Mouse (Mus musculus) lung, embryonic 15.5 days (tissue): ENCODE measurements at regions not wholly inside any gene's neighbourhood (a gene's known extent, or its start where the extent isn't known, plus 50 kb on each side); places are given as distances from the start of the nearest gene placed in this dataset.

Source experiments
- ATAC-seq: fragments of 200-750 bp; cut with Nextera tagmentation; 2 replicates; pipeline ENCODE4 v1.8.0; 2017; ENCODE audit warnings: moderate number of reproducible peaks, borderline replicate concordance; ENCODE audit not compliant: low FRiP score, low TSS enrichment; ENCODE audit errors: extremely low read depth
- H3K27ac ChIP-seq: fragments of 300-500 bp; sonication (generic); 2 replicates; pipeline ENCODE4 v1.5.1; 2015; ENCODE audit warnings: moderate library complexity, mild to moderate bottlenecking, inconsistent platforms
- H3K27me3 ChIP-seq: fragments of 300-500 bp; sonication (generic); 2 replicates; pipeline ENCODE4 v1.6.1; 2015; ENCODE audit warnings: inconsistent platforms
- H3K36me3 ChIP-seq: fragments of 300-500 bp; sonication (generic); 2 replicates; pipeline ENCODE4 v1.6.1; 2015; ENCODE audit warnings: inconsistent platforms
- H3K4me1 ChIP-seq: fragments of 300-500 bp; sonication (generic); 2 replicates; pipeline ENCODE4 v1.6.1; 2015; ENCODE audit warnings: inconsistent platforms
- H3K4me2 ChIP-seq: fragments of 300-500 bp; sonication (generic); 2 replicates; pipeline ENCODE4 v1.6.1; 2015; ENCODE audit warnings: inconsistent platforms, mild to moderate bottlenecking, moderate library complexity
- H3K4me3 ChIP-seq: fragments of 300-500 bp; sonication (generic); 2 replicates; pipeline ENCODE4 v1.5.1; 2015; ENCODE audit warnings: mild to moderate bottlenecking, inconsistent platforms
- H3K9ac ChIP-seq: fragments of 300-500 bp; sonication (generic); 2 replicates; pipeline ENCODE4 v1.6.1; 2015; ENCODE audit warnings: inconsistent platforms
- H3K9me3 ChIP-seq: fragments of 300-500 bp; sonication (generic); 2 replicates; pipeline ENCODE4 v1.6.1; 2016; ENCODE audit warnings: inconsistent platforms
- WGBS: fragments of 180-500 bp; shearing (Covaris S2); methylation state at CpG from one replicate; pipeline ENCODE4 v1.1.7; 2015; 5-methylcytosine and 5-hydroxymethylcytosine counted together

- no peak for ATAC-seq
- WGBS, result 32% methylated on average over 4 of the region's 4 CpGs
- no peak overlapping the region for H3K27ac ChIP-seq
- no peaks in the 10 kb centered on the region for H3K36me3 ChIP-seq
- peaks cover 16% of the 10 kb centered on the region for H3K4me1 ChIP-seq
- no peak overlapping the region for H3K4me3 ChIP-seq
- H3K9me3 ChIP-seq, result no peaks in the 10 kb centered on the region
- H3K27me3 ChIP-seq, result no peaks in the 10 kb centered on the region
- H3K9ac ChIP-seq, result no peak overlapping the region
- no peak overlapping the region for H3K4me2 ChIP-seq
Observed at GRCm38 (mm10) chr4:31760116-31760515, 203.8 kb upstream of the Map3k7 start.

GRCm38 (mm10) chr4:31762199-31762598 is 201.7 kb upstream of the Map3k7 start:
- Histone ChIP-seq H3K9ac (no peak overlapping the region), H3K4me1 (peaks cover 16% of the 10 kb centered on the region), H3K4me3 (no peak overlapping the region), H3K27me3 (no peaks in the 10 kb centered on the region), H3K27ac (no peak overlapping the region), H3K9me3 (no peaks in the 10 kb centered on the region), H3K4me2 (peak overlapping the region; percentile 29; the same call in 1 of the 2 replicates), H3K36me3 (no peaks in the 10 kb centered on the region)
- WGBS, result 52% methylated on average over 7 of the region's 7 CpGs
- ATAC-seq, result no peak

- Histone ChIP-seq H3K9me3 (no peaks in the 10 kb centered on the region), H3K4me2 (no peak overlapping the region), H3K9ac (no peak overlapping the region), H3K27ac (no peak overlapping the region), H3K36me3 (no peaks in the 10 kb centered on the region), H3K4me1 (peaks cover 9% of the 10 kb centered on the region; the same call in 1 of the 2 replicates), H3K4me3 (no peak overlapping the region), H3K27me3 (no peaks in the 10 kb centered on the region)
- peak; percentile 83; the same call in 1 of the 2 replicates for ATAC-seq
- 32% methylated on average over 6 of the region's 6 CpGs for whole genome bisulfite sequencing
Observed at GRCm38 (mm10) chr4:31768026-31768626, 195.8 kb upstream of the Map3k7 start.

- no peaks in the 10 kb centered on the region for H3K9me3 ChIP-seq
- no peak overlapping the region for H3K4me2 ChIP-seq
- peaks cover 9% of the 10 kb centered on the region; the same call in 1 of the 2 replicates for H3K4me1 ChIP-seq
- no peak for ATAC-seq
- no peak overlapping the region for H3K4me3 ChIP-seq
- H3K27me3 ChIP-seq, result no peaks in the 10 kb centered on the region
- 67% methylated on average over 4 of the region's 4 CpGs for WGBS
- no peak overlapping the region for H3K27ac ChIP-seq
- no peak overlapping the region for H3K9ac ChIP-seq
- H3K36me3 ChIP-seq, result no peaks in the 10 kb centered on the region
Observed at GRCm38 (mm10) chr4:31769325-31769724, 194.6 kb upstream of the Map3k7 start.

- no peaks in the 10 kb centered on the region for H3K27me3 ChIP-seq
- H3K27ac ChIP-seq, result no peak overlapping the region
- no peaks in the 10 kb centered on the region for H3K36me3 ChIP-seq
- no peak overlapping the region for H3K4me3 ChIP-seq
- no peaks in the 10 kb centered on the region for H3K4me1 ChIP-seq
- WGBS, result 88% methylated on average over 1 of the region's 1 CpGs
- H3K4me2 ChIP-seq, result no peak overlapping the region
- H3K9ac ChIP-seq, result no peak overlapping the region
- ATAC-seq, result no peak
- H3K9me3 ChIP-seq, result no peaks in the 10 kb centered on the region
Observed at GRCm38 (mm10) chr4:31786284-31786683, 177.6 kb upstream of the Map3k7 start.

GRCm38 (mm10) chr4:31817574-31818240 is 146.2 kb upstream of the Map3k7 start:
- WGBS, result 94% methylated on average over 3 of the region's 3 CpGs
- Histone ChIP-seq H3K27me3 (no peaks in the 10 kb centered on the region), H3K4me2 (no peak overlapping the region), H3K27ac (no peak overlapping the region), H3K9me3 (no peaks in the 10 kb centered on the region), H3K36me3 (no peaks in the 10 kb centered on the region), H3K4me3 (no peak overlapping the region), H3K9ac (no peak overlapping the region), H3K4me1 (peaks cover 8% of the 10 kb centered on the region; the same call in 1 of the 2 replicates)
- no peak for ATAC-seq

GRCm38 (mm10) chr4:31819521-31820259 is 144.2 kb upstream of the Map3k7 start:
- ATAC-seq, result peak; percentile 40; the same call in 1 of the 2 replicates
- Histone ChIP-seq H3K27ac (no peak overlapping the region), H3K27me3 (no peaks in the 10 kb centered on the region), H3K9me3 (no peaks in the 10 kb centered on the region), H3K9ac (no peak overlapping the region), H3K4me3 (no peak overlapping the region), H3K4me1 (peaks cover 19% of the 10 kb centered on the region), H3K4me2 (peak overlapping the region; percentile 33), H3K36me3 (no peaks in the 10 kb centered on the region)
- 52% methylated on average over 18 of the region's 18 CpGs for WGBS

- peak; percentile 60; the same call in 1 of the 2 replicates for ATAC-seq
- 32% methylated on average over 19 of the region's 19 CpGs for WGBS
- peak overlapping the region; percentile 66 for H3K4me2 ChIP-seq
- H3K9me3 ChIP-seq, result no peaks in the 10 kb centered on the region
- H3K36me3 ChIP-seq, result no peaks in the 10 kb centered on the region
- peaks cover 26% of the 10 kb centered on the region for H3K4me1 ChIP-seq
- peak overlapping the region; percentile 29 for H3K4me3 ChIP-seq
- H3K27me3 ChIP-seq, result no peaks in the 10 kb centered on the region
- H3K27ac ChIP-seq, result no peak overlapping the region
- no peak overlapping the region for H3K9ac ChIP-seq
Observed at GRCm38 (mm10) chr4:31823574-31824348, 140.1 kb upstream of the Map3k7 start.

- Histone ChIP-seq H3K9ac (no peak overlapping the region), H3K9me3 (no peaks in the 10 kb centered on the region), H3K27me3 (no peaks in the 10 kb centered on the region), H3K4me2 (peak overlapping the region; percentile 66), H3K27ac (no peak overlapping the region), H3K4me3 (peak overlapping the region; percentile 29), H3K4me1 (peaks cover 20% of the 10 kb centered on the region; the same call in 1 of the 2 replicates), H3K36me3 (no peaks in the 10 kb centered on the region)
- no peak for ATAC-seq
- 49% methylated on average over 14 of the region's 14 CpGs for WGBS
Observed at GRCm38 (mm10) chr4:31824518-31825437, 139.1 kb upstream of the Map3k7 start.

- Histone ChIP-seq H3K9ac (no peak overlapping the region), H3K4me3 (no peak overlapping the region), H3K4me2 (no peak overlapping the region), H3K27ac (no peak overlapping the region), H3K9me3 (no peaks in the 10 kb centered on the region), H3K4me1 (peaks cover 19% of the 10 kb centered on the region), H3K27me3 (no peaks in the 10 kb centered on the region), H3K36me3 (no peaks in the 10 kb centered on the region)
- ATAC-seq, result no peak
- 74% methylated on average over 3 of the region's 3 CpGs for WGBS
Observed at GRCm38 (mm10) chr4:31825438-31825830, 138.5 kb upstream of the Map3k7 start.

- H3K27me3 ChIP-seq, result no peaks in the 10 kb centered on the region
- no peaks in the 10 kb centered on the region for H3K9me3 ChIP-seq
- peaks cover 22% of the 10 kb centered on the region for H3K4me1 ChIP-seq
- no peak overlapping the region for H3K4me3 ChIP-seq
- WGBS, result 88% methylated on average over 8 of the region's 8 CpGs
- H3K4me2 ChIP-seq, result no peak overlapping the region
- ATAC-seq, result no peak
- H3K27ac ChIP-seq, result no peak overlapping the region
- H3K36me3 ChIP-seq, result no peaks in the 10 kb centered on the region
- H3K9ac ChIP-seq, result no peak overlapping the region
Observed at GRCm38 (mm10) chr4:31826661-31827060, 137.2 kb upstream of the Map3k7 start.
